Mouse (Mus musculus) intestine, embryonic 15.5 days (tissue): Measurements from ENCODE around the gene Tef. TPM values are rescaled to one million over a fixed set of nuclear protein-coding genes. Genes with fewer than 3 reads are reported as not detected.
A peak's percentile ranks its signal among the peaks of the same experiment; 100 is the strongest.

Experiments used
- ATAC-seq: fragments of 200-750 bp; cut with Nextera tagmentation; 2 replicates; pipeline ENCODE4 v1.8.0; 2017; ENCODE audit warnings: moderate TSS enrichment, moderate library complexity
- H3K27ac ChIP-seq: fragments of 300-500 bp; sonication (generic); 2 replicates; pipeline ENCODE4 v1.5.1; 2015; ENCODE audit warnings: mild to moderate bottlenecking, inconsistent platforms
- H3K27me3 ChIP-seq: fragments of 300-500 bp; sonication (generic); replicated peaks from 2 replicates; pipeline ENCODE4 v1.6.1; 2015; ENCODE audit warnings: inconsistent platforms
- H3K36me3 ChIP-seq: fragments of 300-500 bp; sonication (generic); 2 replicates; pipeline ENCODE4 v1.6.1; 2015; ENCODE audit warnings: inconsistent platforms
- H3K4me1 ChIP-seq: fragments of 300-500 bp; sonication (generic); replicated peaks from 2 replicates; pipeline ENCODE4 v1.6.1; 2015; ENCODE audit warnings: inconsistent platforms
- H3K4me2 ChIP-seq: fragments of 300-500 bp; sonication (generic); replicated peaks from 2 replicates; pipeline ENCODE4 v1.6.1; 2015; ENCODE audit warnings: mild to moderate bottlenecking, inconsistent platforms
- H3K4me3 ChIP-seq: fragments of 300-500 bp; sonication (generic); replicated peaks from 2 replicates; pipeline ENCODE4 v1.5.1; 2015; ENCODE audit warnings: inconsistent platforms
- H3K9ac ChIP-seq: fragments of 300-500 bp; sonication (generic); 2 replicates; pipeline ENCODE4 v1.6.1; 2015; ENCODE audit warnings: inconsistent platforms
- H3K9me3 ChIP-seq: fragments of 300-500 bp; sonication (generic); 2 replicates; pipeline ENCODE4 v1.6.1; 2016; ENCODE audit warnings: inconsistent platforms
- WGBS: fragments of 180-500 bp; shearing (Covaris S2); methylation state at CpG from one replicate; pipeline ENCODE4 v1.1.7; 2015; 5-methylcytosine and 5-hydroxymethylcytosine counted together
- polyA plus RNA-seq: library from polyadenylated mRNA; unstranded; fragments of >200 nt; fragmentation: Nextera tagmentation; extraction: Ambion mirVana; gene quantifications from 2 replicates; pipeline ENCODE4 v1.2.1, GENCODE M21; 2015

Tef gene
- 15.9 and 17.7 TPM in 2 replicates for polyA plus RNA-seq

DNA sequence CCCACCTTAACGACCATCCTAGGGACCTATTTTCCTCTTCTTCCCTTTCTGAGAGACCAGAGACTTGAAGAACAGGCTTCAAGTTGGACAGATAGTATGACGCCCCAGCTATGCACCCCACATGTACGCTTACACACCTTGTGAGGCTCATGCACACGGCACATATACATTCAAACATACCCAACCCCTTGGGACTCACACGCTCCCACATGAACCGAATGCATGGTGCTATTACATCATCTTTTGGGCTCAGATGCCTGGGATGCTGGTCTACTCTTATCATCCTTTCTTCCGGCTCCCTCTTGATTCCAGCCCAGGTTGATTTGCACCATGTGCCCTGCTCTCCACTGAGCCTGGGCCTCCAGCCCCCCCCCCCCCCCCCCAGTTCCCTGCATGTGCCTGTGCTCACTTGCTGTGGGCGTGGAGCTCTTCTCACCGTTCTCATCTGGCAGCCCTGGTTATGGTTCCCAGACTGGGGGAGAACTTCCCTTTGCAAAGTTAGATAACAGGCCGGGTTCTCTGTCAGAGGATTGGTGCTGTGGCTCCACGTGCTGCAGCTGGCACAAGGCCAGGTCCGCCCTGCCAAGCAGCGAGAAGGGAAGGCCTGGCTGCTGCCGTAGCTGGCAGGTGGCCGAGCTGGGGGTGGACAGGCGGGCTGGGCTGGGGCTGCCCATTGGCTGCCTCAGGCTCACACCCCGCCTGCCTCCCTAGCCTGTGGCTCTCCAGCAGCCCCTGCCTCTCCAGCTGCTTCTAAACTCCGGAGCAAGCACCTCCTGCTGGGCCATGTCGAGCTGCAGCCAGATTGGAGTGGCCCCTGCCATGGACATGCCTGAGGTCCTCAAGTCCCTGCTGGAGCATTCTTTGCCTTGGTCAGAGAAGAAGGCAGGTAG is at the start of gene Tef:
Gene Tef (plus strand): TSS at position 421 of the 890 bp plus-strand sequence.
- no peaks in the 10 kb centered on the region for H3K9me3 ChIP-seq
- H3K9ac ChIP-seq: peak within 1 kb of the TSS; percentile 47
- peak; percentile 99 for ATAC-seq
- H3K36me3 ChIP-seq: no peaks in the 10 kb centered on the region
- H3K27ac ChIP-seq: peak within 1 kb of the TSS; percentile 77
- H3K4me3 ChIP-seq: peak within 1 kb of the TSS; percentile 37
- peaks cover 12% of the 10 kb centered on the region for H3K4me1 ChIP-seq
- H3K27me3 ChIP-seq: no peaks in the 10 kb centered on the region
- H3K4me2 ChIP-seq: peak within 1 kb of the TSS; percentile 73
- 19% methylated on average over 19 of the region's 19 CpGs for WGBS

DNA sequence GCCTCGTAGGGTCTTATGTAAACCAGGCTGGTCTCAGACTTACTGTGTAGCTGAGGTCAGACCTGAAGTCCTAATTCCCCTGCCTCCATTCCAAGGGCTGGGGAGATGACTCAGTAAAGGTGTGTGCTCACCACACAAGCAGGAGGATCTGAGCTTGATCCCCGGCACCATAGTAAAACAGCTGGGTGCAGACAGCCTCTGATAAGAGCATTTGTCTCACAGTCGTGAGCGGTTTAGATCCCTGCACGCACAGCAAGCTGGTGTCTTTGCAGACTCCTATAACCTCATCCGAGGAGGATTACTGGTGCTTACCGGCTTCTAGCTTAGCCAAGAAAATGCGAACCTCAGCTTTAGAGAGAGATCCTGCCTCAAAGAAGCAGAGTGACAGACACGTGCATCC is 48.6 kb upstream of the Tef start:
- Histone ChIP-seq H3K9me3 (no peaks in the 10 kb centered on the region), H3K36me3 (0 out of 2 replicates have a peak, but pooled peaks cover 4% of the 10 kb centered on the region), H3K27me3 (no peaks in the 10 kb centered on the region), H3K4me3 (no peak overlapping the region), H3K4me1 (peaks cover 4% of the 10 kb centered on the region; the same call in 1 of the 2 replicates), H3K4me2 (no peak overlapping the region), H3K9ac (no peak overlapping the region), H3K27ac (no peak overlapping the region)
- no peak for ATAC-seq
- WGBS: 93% methylated on average over 9 of the region's 9 CpGs

DNA sequence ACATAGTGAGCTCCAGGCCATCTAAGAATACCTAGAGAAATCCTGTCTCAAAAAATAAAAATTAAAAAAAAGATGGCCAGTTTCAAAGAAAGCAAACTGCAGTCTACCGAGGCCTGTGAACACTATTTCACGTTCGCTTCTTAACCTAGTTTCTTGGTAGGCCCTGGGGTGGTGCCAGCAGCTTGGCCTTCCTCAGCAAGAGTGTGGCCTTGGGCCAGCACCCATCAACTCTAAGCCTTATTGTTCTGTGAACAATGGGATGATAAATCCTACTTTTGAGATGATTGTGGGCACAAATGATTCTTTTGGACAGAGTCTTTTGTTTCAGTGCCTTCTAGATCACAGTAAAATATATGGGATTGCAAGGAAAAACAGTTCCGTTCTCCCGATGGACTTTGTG is 43.5 kb upstream of the Tef start:
- H3K27me3 ChIP-seq: no peaks in the 10 kb centered on the region
- 0 out of 2 replicates have a peak, but pooled peaks cover 3% of the 10 kb centered on the region for H3K36me3 ChIP-seq
- 0 out of 2 replicates have a peak, but pooled peaks cover 2% of the 10 kb centered on the region for H3K4me1 ChIP-seq
- no peak overlapping the region for H3K4me3 ChIP-seq
- no peak overlapping the region for H3K9ac ChIP-seq
- H3K27ac ChIP-seq: no peak overlapping the region
- no peaks in the 10 kb centered on the region for H3K9me3 ChIP-seq
- no peak overlapping the region for H3K4me2 ChIP-seq
- no peak for ATAC-seq
- WGBS: 90% methylated on average over 5 of the region's 5 CpGs

DNA sequence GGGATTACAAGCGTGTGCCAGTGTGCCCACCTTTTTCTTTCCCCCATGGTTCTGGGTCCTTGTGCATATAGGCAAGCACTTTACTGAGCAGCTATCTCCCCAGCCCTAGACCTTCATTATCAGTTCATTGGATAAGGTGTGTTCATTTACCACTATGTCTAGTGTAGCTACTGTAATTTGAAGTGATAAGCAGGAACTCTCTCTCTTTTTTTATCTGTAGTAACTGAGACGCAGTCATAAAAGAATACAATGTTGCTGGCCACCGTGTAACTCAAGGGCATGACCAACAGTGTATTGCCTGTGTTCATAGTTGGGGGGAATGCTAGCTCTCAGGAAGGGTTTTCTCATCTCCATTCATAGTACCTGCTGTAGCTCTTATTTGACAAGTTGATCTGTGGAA is 42.7 kb upstream of the Tef start:
- 0 out of 2 replicates have a peak, but pooled peaks cover 3% of the 10 kb centered on the region for H3K36me3 ChIP-seq
- no peak overlapping the region for H3K4me3 ChIP-seq
- no peak for ATAC-seq
- WGBS: 78% methylated on average over 3 of the region's 3 CpGs
- no peak overlapping the region for H3K9ac ChIP-seq
- H3K4me2 ChIP-seq: no peak overlapping the region
- H3K9me3 ChIP-seq: no peaks in the 10 kb centered on the region
- 0 out of 2 replicates have a peak, but pooled peaks cover 2% of the 10 kb centered on the region for H3K4me1 ChIP-seq
- no peak overlapping the region for H3K27ac ChIP-seq
- H3K27me3 ChIP-seq: no peaks in the 10 kb centered on the region

DNA sequence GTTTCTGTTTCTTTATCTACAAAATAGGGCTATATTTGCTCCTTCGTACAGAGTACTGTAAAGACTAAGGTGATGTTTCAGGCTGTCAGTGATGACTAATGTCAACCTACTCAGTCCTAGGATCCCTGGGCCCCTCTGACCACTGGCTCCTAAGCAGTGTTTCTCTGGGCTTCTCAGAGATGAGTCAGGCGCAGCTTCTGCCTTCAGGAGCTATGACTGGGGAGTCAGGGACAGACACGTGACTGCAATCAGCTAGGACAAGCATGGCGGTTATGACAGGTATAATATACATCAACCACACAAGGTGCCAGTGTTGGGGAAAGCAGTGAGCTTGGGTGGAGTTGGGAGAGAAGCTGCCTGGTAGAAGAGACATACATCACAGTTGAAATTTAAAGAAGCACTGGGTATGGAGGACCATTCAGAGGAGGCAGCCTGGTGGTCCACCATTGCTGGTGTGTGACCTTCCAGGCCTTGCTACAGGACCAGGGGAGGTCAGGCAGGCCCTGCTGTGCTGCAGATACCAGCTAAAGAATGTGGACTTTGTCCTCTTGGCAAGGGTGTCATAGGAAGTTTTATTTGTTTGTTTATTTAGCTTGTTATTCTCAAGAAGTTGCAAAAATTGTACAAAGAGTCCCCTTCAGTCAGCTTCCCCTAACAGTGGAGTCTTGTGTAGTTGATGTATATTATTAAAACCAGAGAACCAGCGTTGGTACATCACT is 41.7 kb upstream of the Tef start:
- ATAC-seq: no peak
- WGBS: 84% methylated on average over 5 of the region's 5 CpGs
- no peaks in the 10 kb centered on the region for H3K27me3 ChIP-seq

DNA sequence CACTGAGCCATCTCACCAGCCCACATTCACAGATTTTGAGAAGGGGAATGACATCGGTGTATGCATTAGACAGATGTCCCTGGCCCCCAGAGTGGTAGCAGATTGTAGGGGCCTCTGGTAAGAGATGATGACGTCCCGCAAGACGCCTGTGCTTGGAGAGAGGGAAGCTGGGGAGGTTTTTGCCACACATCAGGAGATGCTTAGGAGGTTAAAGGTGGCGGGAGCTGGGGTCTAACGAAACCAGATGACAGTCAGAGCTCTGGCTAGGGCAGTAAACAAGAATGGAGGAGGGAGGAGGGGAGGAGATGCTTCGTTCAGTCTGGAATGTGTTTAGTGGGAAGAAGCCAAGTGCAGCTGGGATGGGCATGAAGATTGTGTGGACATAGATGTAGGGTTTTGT is 40.8 kb upstream of the Tef start:
- no peak overlapping the region for H3K4me2 ChIP-seq
- no peaks in the 10 kb centered on the region for H3K9me3 ChIP-seq
- no peak overlapping the region for H3K4me3 ChIP-seq
- H3K27me3 ChIP-seq: no peaks in the 10 kb centered on the region
- 0 out of 2 replicates have a peak, but pooled peaks cover 3% of the 10 kb centered on the region for H3K36me3 ChIP-seq
- WGBS: 87% methylated on average over 7 of the region's 7 CpGs
- H3K4me1 ChIP-seq: 0 out of 2 replicates have a peak, but pooled peaks cover 5% of the 10 kb centered on the region
- H3K9ac ChIP-seq: no peak overlapping the region
- no peak for ATAC-seq
- H3K27ac ChIP-seq: no peak overlapping the region

More for the DNA sequence above, 41.7 kb upstream of the Tef start:
- Histone ChIP-seq H3K36me3 (0 out of 2 replicates have a peak, but pooled peaks cover 3% of the 10 kb centered on the region), H3K9me3 (no peaks in the 10 kb centered on the region), H3K4me2 (no peak overlapping the region), H3K27ac (no peak overlapping the region), H3K9ac (no peak overlapping the region), H3K4me1 (0 out of 2 replicates have a peak, but pooled peaks cover 4% of the 10 kb centered on the region), H3K4me3 (no peak overlapping the region)

DNA sequence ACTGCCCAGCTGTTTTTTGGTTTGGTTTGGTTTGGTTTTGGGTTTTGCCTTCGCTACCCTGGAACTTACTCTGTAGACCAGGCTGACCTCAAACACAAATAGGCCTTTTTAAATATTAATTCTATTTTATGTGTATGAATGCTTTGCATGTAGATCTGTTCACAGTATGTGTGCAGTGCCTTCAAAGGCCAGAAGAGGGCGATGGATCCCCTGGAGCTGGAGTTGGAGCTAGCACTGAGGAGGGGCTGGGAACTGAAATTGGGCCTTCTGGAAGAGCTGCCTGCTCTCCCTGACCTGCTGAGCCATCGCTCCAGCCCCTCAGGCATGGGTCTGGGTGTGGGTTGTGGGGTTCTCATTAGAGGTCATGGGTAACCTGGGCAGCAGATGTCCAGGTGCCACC is 40.3 kb upstream of the Tef start:
- no peak for ATAC-seq
- Histone ChIP-seq H3K27me3 (no peaks in the 10 kb centered on the region), H3K4me2 (no peak overlapping the region), H3K9ac (no peak overlapping the region), H3K36me3 (0 out of 2 replicates have a peak, but pooled peaks cover 3% of the 10 kb centered on the region), H3K4me1 (0 out of 2 replicates have a peak, but pooled peaks cover 5% of the 10 kb centered on the region), H3K27ac (no peak overlapping the region), H3K4me3 (no peak overlapping the region), H3K9me3 (no peaks in the 10 kb centered on the region)
- 94% methylated on average over 3 of the region's 3 CpGs for WGBS

DNA sequence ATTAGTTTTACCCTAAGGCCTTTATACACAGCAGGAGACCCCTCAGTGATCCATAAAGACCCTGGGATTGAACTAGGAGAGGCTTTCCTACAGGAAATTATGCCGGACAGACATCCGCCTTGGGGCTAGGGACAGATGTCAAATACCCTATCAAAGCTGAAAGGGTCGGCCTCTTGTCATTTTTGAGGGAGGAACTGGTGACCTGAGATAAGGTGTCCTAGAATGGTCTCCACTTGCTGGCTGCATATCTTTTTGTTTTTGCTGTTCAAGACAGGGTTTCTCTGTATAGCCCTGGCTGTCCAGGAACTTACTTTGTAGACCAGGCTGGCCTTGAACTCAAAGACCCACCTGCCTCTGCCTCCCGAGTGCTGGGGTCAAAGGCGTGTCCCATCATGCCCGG is 37.6 kb upstream of the Tef start:
- no peak for ATAC-seq
- Histone ChIP-seq H3K4me3 (no peak overlapping the region), H3K27me3 (no peaks in the 10 kb centered on the region), H3K9ac (no peak overlapping the region), H3K27ac (no peak overlapping the region), H3K9me3 (no peaks in the 10 kb centered on the region), H3K4me2 (no peak overlapping the region), H3K4me1 (0 out of 2 replicates have a peak, but pooled peaks cover 5% of the 10 kb centered on the region), H3K36me3 (0 out of 2 replicates have a peak, but pooled peaks cover 7% of the 10 kb centered on the region)
- WGBS: 93% methylated on average over 6 of the region's 6 CpGs

DNA sequence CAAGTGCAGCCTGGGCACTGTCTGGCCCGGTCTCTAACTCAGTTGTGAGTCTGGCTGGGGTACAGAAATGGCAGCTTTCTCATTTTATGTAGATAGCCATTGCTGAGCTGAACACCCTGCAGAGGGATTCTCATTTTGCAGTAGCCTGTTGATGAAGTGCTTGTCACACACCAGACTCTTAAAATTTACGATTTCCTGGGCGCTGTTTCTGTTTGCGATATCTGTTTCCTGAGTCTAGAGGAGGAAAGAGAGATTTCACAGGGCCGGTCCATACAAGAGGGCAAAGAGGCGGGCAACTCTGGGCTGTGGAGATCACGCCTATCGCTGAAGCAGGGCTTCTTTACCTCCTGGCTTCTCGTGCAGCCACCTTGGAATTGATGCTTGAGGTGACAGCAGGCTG is 36.6 kb upstream of the Tef start:
- Histone ChIP-seq H3K4me2 (no peak overlapping the region), H3K4me1 (0 out of 2 replicates have a peak, but pooled peaks cover 3% of the 10 kb centered on the region), H3K9me3 (no peaks in the 10 kb centered on the region), H3K27ac (no peak overlapping the region), H3K9ac (no peak overlapping the region), H3K36me3 (peaks cover 12% of the 10 kb centered on the region; the same call in 1 of the 2 replicates), H3K4me3 (no peak overlapping the region), H3K27me3 (no peaks in the 10 kb centered on the region)
- WGBS: 61% methylated on average over 9 of the region's 9 CpGs
- no peak for ATAC-seq

DNA sequence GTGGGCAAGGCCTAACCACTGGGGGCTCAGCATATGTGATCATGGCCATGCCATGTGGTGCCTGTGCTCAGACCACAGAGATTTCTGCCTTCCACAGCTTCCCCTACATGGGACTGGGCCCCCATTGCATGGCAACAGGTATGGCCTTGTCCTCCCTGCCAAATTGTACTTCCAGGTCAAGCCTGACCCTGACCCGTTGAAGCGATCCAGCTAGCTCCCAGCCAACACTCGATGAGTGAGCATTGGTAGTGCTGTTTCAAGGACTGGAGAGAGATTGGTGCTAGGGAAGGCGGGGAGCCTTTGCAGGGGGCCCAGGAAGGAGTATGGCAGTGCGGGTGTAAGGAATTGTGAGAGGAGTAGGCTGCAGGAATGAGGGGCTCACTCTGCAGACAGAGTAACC is 35.8 kb upstream of the Tef start:
- H3K36me3 ChIP-seq: peaks cover 13% of the 10 kb centered on the region
- WGBS: 89% methylated on average over 5 of the region's 5 CpGs
- no peak overlapping the region for H3K27ac ChIP-seq

DNA sequence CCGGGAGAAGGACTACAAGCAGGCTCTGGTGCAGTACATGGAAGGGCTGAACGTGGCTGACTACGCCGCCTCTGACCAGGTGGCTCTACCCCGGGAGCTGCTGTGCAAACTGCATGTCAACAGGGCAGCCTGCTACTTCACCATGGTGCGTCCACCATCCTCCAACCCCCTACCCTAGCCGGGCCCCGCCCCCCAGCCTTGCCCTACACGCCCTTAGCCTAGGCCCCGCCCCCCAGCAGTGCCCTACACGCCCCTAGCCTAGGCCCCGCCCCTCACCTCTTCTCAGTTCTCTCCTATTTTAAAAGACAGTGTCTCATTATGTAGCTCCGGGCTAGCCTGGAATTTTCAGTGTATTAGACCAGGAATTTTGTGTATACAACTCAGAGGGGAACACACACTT is 33.2 kb upstream of the Tef start:
- no peak overlapping the region for H3K9ac ChIP-seq
- no peaks in the 10 kb centered on the region for H3K9me3 ChIP-seq
- WGBS: 65% methylated on average over 13 of the region's 13 CpGs
- H3K4me1 ChIP-seq: 0 out of 2 replicates have a peak, but pooled peaks cover 2% of the 10 kb centered on the region
- peaks cover 17% of the 10 kb centered on the region for H3K36me3 ChIP-seq
- H3K27ac ChIP-seq: no peak overlapping the region
- no peaks in the 10 kb centered on the region for H3K27me3 ChIP-seq
- no peak overlapping the region for H3K4me2 ChIP-seq
- no peak overlapping the region for H3K4me3 ChIP-seq
- ATAC-seq: peak; percentile 52

More for the DNA sequence above, 35.8 kb upstream of the Tef start:
- Histone ChIP-seq H3K9me3 (no peaks in the 10 kb centered on the region), H3K4me2 (no peak overlapping the region), H3K4me3 (no peak overlapping the region), H3K9ac (no peak overlapping the region), H3K4me1 (0 out of 2 replicates have a peak, but pooled peaks cover 2% of the 10 kb centered on the region), H3K27me3 (no peaks in the 10 kb centered on the region)
- ATAC-seq: no peak
